Mouse (Mus musculus): ENCODE measurements around the gene Sbno1.

DNA sequence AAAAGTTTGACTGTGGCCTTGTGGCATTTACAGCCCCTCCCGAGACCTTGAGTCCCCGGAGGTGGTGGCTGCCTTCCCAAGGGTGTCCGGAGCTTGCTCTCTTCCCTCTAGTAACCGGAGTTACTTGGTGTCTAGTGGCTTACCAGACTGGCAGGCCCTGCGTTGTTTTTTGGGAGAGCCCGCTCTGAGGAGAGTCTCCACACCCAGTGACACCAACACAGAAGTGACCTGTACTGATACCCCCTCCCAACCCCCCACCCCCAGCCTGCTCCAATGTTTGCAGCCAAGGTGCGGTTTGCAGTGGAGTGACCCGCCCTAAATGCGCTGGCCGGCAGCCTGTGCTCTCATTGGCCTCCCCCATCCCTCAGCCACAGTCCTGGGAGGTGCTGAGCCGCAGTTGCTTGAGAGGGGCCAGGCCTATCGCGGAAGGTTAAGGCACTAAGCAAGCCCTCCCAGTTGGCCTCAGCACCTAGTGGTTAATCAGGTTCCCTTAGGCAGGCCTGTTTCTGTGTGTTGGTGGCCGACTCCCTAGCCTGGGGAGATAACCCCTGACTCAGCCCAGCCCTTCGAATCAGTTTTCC, 20.6 kb upstream of the Sbno1 start:
- no peak for TF ChIP-seq CTCF (IDR thresholded peaks at IDR 0.05; ENCODE audit: extremely low read depth, insufficient read depth, low read length)
- no peak for TF ChIP-seq POLR2A (IDR thresholded peaks at IDR 0.05; ENCODE audit: extremely low read depth, insufficient read depth, low read length)
